19 mouse cellular contexts compared by ENCODE assay signal in the genomic region with DNA sequence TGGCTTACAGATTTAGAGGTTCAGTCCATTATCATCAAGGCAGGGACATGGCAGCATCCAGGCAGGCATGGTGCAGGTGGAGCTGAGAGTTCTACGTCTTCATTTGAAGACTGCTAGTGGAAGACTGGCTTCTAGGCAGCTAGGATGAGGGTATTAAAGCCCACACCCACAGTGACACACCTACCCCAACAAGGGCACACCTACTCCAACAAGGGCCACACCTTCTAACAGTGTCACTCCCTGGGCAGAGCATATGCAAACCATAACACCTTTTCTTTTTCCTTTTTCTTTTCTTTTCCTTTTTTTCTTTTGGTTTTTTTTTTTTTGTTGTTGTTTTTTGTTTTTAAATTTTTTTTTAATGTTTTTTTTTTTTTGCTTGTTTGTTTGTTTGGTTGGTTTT. TPM values are rescaled to one million over a fixed set of nuclear protein-coding genes. Genes with fewer than 3 reads are reported as not detected.
"Had no signal": no experiment of that assay in that cellular context is flagged by ENCODE, and none has a peak within 500 bp of the region (broad histone marks: within the 10 kb centered on the region; RNA-seq: fewer than 3 reads in every experiment).

No protein-coding gene starts in this region.

RNA-seq across cellular contexts. Expression of gene Gm8439, which starts 7.7 kb away (rescaled TPM):
- polyA plus RNA-seq: cerebellum, adult 2 months; cortical plate, adult 2 months; embryonic facial prominence, embryonic 10.5 days; embryonic facial prominence, embryonic 11.5 days; embryonic facial prominence, embryonic 12.5 days; embryonic facial prominence, embryonic 13.5 days; embryonic facial prominence, embryonic 14.5 days; embryonic facial prominence, embryonic 15.5 days; erythroblast, embryonic 14.5 days; forebrain, embryonic 10.5 days; forebrain, embryonic 11.5 days; forebrain, embryonic 12.5 days; forebrain, embryonic 13.5 days; forebrain, embryonic 14.5 days; forebrain, embryonic 15.5 days; forebrain, embryonic 16.5 days; forebrain, postnatal 0 days; frontal cortex, adult 2 months; heart, adult 2 months had no signal
